Mouse (Mus musculus): Measurements from ENCODE around the gene Glyctk.

Glyctk gene

GRCm38 (mm10) chr9:106167703-106168102, 9.8 kb upstream of the Glyctk start:
- CTCF ChIA-PET, result interaction anchor here in 3 of 4 experiments (0.6 to 2.4 kb wide), 18 partner anchors 11 to 1379 kb away, joined by 3 to 11 read pairs (median 4); partner anchors contain the start of genes Parp3 (in 1 of the 3) and Poc1a (in 1 of the 3)
- POLR2A ChIA-PET, result interaction anchor here in 3 of 4 experiments (0.6 to 20.2 kb wide), 37 partner anchors 8 to 1566 kb away, joined by 3 to 761 read pairs (median 5); partner anchors contain the start of genes Rpl29 (in 3 of the 3), Twf2 (in 2 of the 3), Glyctk (in 1 of the 3) and Parp3 (in 1 of the 3)

- CTCF ChIA-PET, result interaction anchor here in 3 of 4 experiments (0.6 to 2.4 kb wide), 18 partner anchors 10 to 1379 kb away, joined by 3 to 11 read pairs (median 4); partner anchors contain the start of genes Parp3 (in 1 of the 3) and Poc1a (in 1 of the 3)
- POLR2A ChIA-PET, result interaction anchor here in 3 of 4 experiments (0.6 to 20.2 kb wide), 37 partner anchors 8 to 1567 kb away, joined by 3 to 761 read pairs (median 5); partner anchors contain the start of genes Rpl29 (in 3 of the 3), Twf2 (in 2 of the 3), Acy1 (in 1 of the 3) and Glyctk (in 1 of the 3)
Measured at GRCm38 (mm10) chr9:106167241-106167640, 9.3 kb upstream of the Glyctk start.

- POLR2A ChIA-PET, result interaction anchor here in 3 of 4 experiments (0.6 to 20.2 kb wide), 13 partner anchors 7 to 271 kb away, joined by 3 to 761 read pairs (median 10); partner anchors contain the start of genes Acy1 (in 1 of the 3), Glyctk (in 1 of the 3), Poc1a (in 1 of the 3) and Rpl29 (in 1 of the 3)
- CTCF ChIA-PET, result interaction anchor here in 2 of 4 experiments (0.8 to 2.4 kb wide), 6 partner anchors 10 to 476 kb away, joined by 3 to 11 read pairs (median 6); no protein-coding TSS in a partner anchor
Measured at GRCm38 (mm10) chr9:106166709-106167108, 8.8 kb upstream of the Glyctk start.

GRCm38 (mm10) chr9:106160426-106160825, 2.5 kb upstream of the Glyctk start:
- POLR2A ChIA-PET, result interaction anchor here in 3 of 4 experiments (0.6 to 9.4 kb wide), 11 partner anchors 10 to 316 kb away, joined by 3 to 158 read pairs (median 4); partner anchors contain the start of genes Wdr82 (in 3 of the 3), Acy1 (in 1 of the 3), Parp3 (in 1 of the 3) and Rrp9 (in 1 of the 3)

GRCm38 (mm10) chr9:106159784-106160301, 1.9 kb upstream of the Glyctk start:
- ChIA-PET CTCF (interaction anchor here (0.6 to 6.0 kb wide), 14 partner anchors 10 to 1852 kb away, joined by 3 to 61 read pairs (median 5); partner anchors contain the start of genes Parp3 (in 2 of the 4) and Poc1a (in 1 of the 4)), POLR2A (interaction anchor here (0.6 to 9.4 kb wide), 35 partner anchors 8 to 732 kb away, joined by 3 to 158 read pairs (median 4); partner anchors contain the start of genes Wdr82 (in 4 of the 4), Rpl29 (in 2 of the 4), Twf2 (in 2 of the 4) and Acy1 (in 1 of the 4))

More at GRCm38 (mm10) chr9:106160426-106160825, 2.5 kb upstream of the Glyctk start:
- CTCF ChIA-PET, result interaction anchor here in 1 of 4 experiments (1.1 to 6.0 kb wide), 2 partner anchors 52 to 316 kb away, joined by 5 to 61 read pairs; partner anchors contain the start of gene Parp3

- CTCF ChIA-PET, result interaction anchor here (0.7 to 6.0 kb wide), 15 partner anchors 10 to 318 kb away, joined by 3 to 61 read pairs (median 5); partner anchors contain the start of genes Parp3 (in 2 of the 4) and Poc1a (in 1 of the 4)
- POLR2A ChIA-PET, result interaction anchor here (0.6 to 9.4 kb wide), 41 partner anchors 8 to 733 kb away, joined by 3 to 158 read pairs (median 4); partner anchors contain the start of genes Wdr82 (in 4 of the 4), Rpl29 (in 2 of the 4), Acy1 (in 1 of the 4) and Manf (in 1 of the 4)
Measured at GRCm38 (mm10) chr9:106159237-106159636, 1.3 kb upstream of the Glyctk start.

- POLR2A ChIA-PET, result interaction anchor here in 2 of 4 experiments (0.8 to 9.4 kb wide), 10 partner anchors 7 to 210 kb away, joined by 3 to 158 read pairs (median 10); partner anchors contain the start of genes Wdr82 (in 2 of the 2) and Alas1 (in 1 of the 2)
- CTCF ChIA-PET, result interaction anchor here (0.5 to 6.0 kb wide), 17 partner anchors 9 to 636 kb away, joined by 3 to 61 read pairs (median 8); partner anchors contain the start of gene Wdr82 (in 1 of the 4)
Measured at GRCm38 (mm10) chr9:106157623-106157925, 364 bp downstream of the Glyctk start.

- ChIA-PET CTCF (interaction anchor here (0.5 to 6.0 kb wide), 72 partner anchors 8 to 1277 kb away, joined by 3 to 61 read pairs (median 4); partner anchors contain the start of genes Poc1a (in 2 of the 4), Twf2 (in 2 of the 4), Wdr82 (in 2 of the 4) and Parp3 (in 1 of the 4)), POLR2A (interaction anchor here in 3 of 4 experiments (0.6 to 9.4 kb wide), 19 partner anchors 7 to 273 kb away, joined by 3 to 158 read pairs (median 4); partner anchors contain the start of genes Wdr82 (in 3 of the 3), Alas1 (in 1 of the 3), Poc1a (in 1 of the 3) and Rpl29 (in 1 of the 3))
Measured at GRCm38 (mm10) chr9:106156921-106157622, 866 bp downstream of the Glyctk start.

- POLR2A ChIA-PET, result interaction anchor here in 3 of 4 experiments (0.6 to 9.4 kb wide), 17 partner anchors 11 to 1236 kb away, joined by 3 to 158 read pairs (median 4); partner anchors contain the start of genes Wdr82 (in 3 of the 3), Alas1 (in 1 of the 3), Poc1a (in 1 of the 3) and Rpl29 (in 1 of the 3)
- CTCF ChIA-PET, result interaction anchor here (0.5 to 6.0 kb wide), 75 partner anchors 8 to 1277 kb away, joined by 3 to 61 read pairs (median 4); partner anchors contain the start of genes Poc1a (in 2 of the 4), Twf2 (in 2 of the 4), Wdr82 (in 2 of the 4) and Parp3 (in 1 of the 4)
Measured at GRCm38 (mm10) chr9:106156419-106156818, 1.5 kb downstream of the Glyctk start.

- ChIA-PET CTCF (interaction anchor here in 1 of 4 experiments (1.1 kb wide), 1 partner anchor 58 kb away, joined by 5 read pairs; no protein-coding TSS in a partner anchor), POLR2A (interaction anchor here in 1 of 4 experiments (0.6 to 1.4 kb wide), 2 partner anchors 17 to 58 kb away, joined by 3 to 4 read pairs; no protein-coding TSS in a partner anchor)
Measured at GRCm38 (mm10) chr9:106154106-106154505, 3.8 kb downstream of the Glyctk start.

- POLR2A ChIA-PET, result interaction anchor here (0.7 to 2.9 kb wide), 12 partner anchors 9 to 26 kb away, joined by 3 to 14 read pairs (median 4); partner anchors contain the start of genes Wdr82 (in 2 of the 4) and Glyctk (in 1 of the 4)
- CTCF ChIA-PET, result interaction anchor here (0.6 to 2.9 kb wide), 16 partner anchors 8 to 273 kb away, joined by 3 to 22 read pairs (median 4); partner anchors contain the start of gene Glyctk (in 1 of the 4)
Measured at GRCm38 (mm10) chr9:106149399-106149754, 8.6 kb downstream of the Glyctk start.

- CTCF ChIA-PET, result interaction anchor here (0.6 to 2.9 kb wide), 18 partner anchors 9 to 424 kb away, joined by 3 to 22 read pairs (median 5); partner anchors contain the start of gene Glyctk (in 1 of the 4)
- POLR2A ChIA-PET, result interaction anchor here (0.5 to 2.9 kb wide), 17 partner anchors 10 to 464 kb away, joined by 3 to 14 read pairs (median 4); partner anchors contain the start of genes Wdr82 (in 2 of the 4) and Glyctk (in 1 of the 4)
Measured at GRCm38 (mm10) chr9:106148541-106149398, 9.2 kb downstream of the Glyctk start.

- ChIA-PET CTCF (interaction anchor here in 3 of 4 experiments (0.9 to 2.9 kb wide), 4 partner anchors 8 to 35 kb away, joined by 3 to 22 read pairs (median 6); partner anchors contain the start of gene Glyctk (in 1 of the 3)), POLR2A (interaction anchor here in 3 of 4 experiments (0.6 to 2.9 kb wide), 9 partner anchors 11 to 465 kb away, joined by 3 to 14 read pairs (median 4); partner anchors contain the start of gene Wdr82 (in 2 of the 3))
Measured at GRCm38 (mm10) chr9:106147851-106148431, 10.0 kb downstream of the Glyctk start.

GRCm38 (mm10) chr9:106147281-106147680, 10.7 kb downstream of the Glyctk start:
- CTCF ChIA-PET, result interaction anchor here in 3 of 4 experiments (0.9 to 2.9 kb wide), 4 partner anchors 9 to 34 kb away, joined by 3 to 22 read pairs (median 6); partner anchors contain the start of gene Glyctk (in 1 of the 3)
- POLR2A ChIA-PET, result interaction anchor here in 1 of 4 experiments (1.2 kb wide), 1 partner anchor 128 kb away, joined by 3 read pairs; no protein-coding TSS in a partner anchor

GRCm38 (mm10) chr9:106145582-106145981, 12.4 kb downstream of the Glyctk start:
- CTCF ChIA-PET, result interaction anchor here in 2 of 4 experiments (0.7 to 1.1 kb wide), 2 partner anchors 11 to 67 kb away, joined by 3 to 5 read pairs; no protein-coding TSS in a partner anchor

More at GRCm38 (mm10) chr9:106145582-106145981, 12.4 kb downstream of the Glyctk start:
- POLR2A ChIA-PET, result no interaction called here

Data from embryonic stem cell, embryonic (primary cell).